Mouse (Mus musculus) myocyte (in vitro differentiated cells): Measurements from ENCODE around the gene Ankrd34b. TPM values are rescaled to one million over a fixed set of nuclear protein-coding genes. Genes with fewer than 3 reads are reported as not detected.

Experiments used
- H3K27me3 ChIP-seq: one replicate; pipeline ENCODE4 v1.6.1; 2011; ENCODE audit not compliant: control insufficient read depth, insufficient read depth, insufficient read length
- H3K36me3 ChIP-seq: one replicate; pipeline ENCODE4 v1.6.1; 2011; ENCODE audit not compliant: control insufficient read depth, insufficient read depth
- H3K4me2 ChIP-seq: one replicate; pipeline ENCODE4 v1.6.1; 2011; ENCODE audit warnings: low read depth, control low read depth
- H3K4me3 ChIP-seq: one replicate; pipeline ENCODE4 v1.5.1; 2011; ENCODE audit warnings: mild to moderate bottlenecking, control low read depth, moderate library complexity
- H3K79me2 ChIP-seq: one replicate; pipeline ENCODE4 v1.6.1; 2011; ENCODE audit not compliant: control insufficient read depth, insufficient read depth
- H3ac ChIP-seq: one replicate; pipeline ENCODE4 v1.6.1; 2011; ENCODE audit not compliant: control insufficient read depth, insufficient read length
- CEBPB ChIP-seq: IDR thresholded peaks from 2 replicates; pipeline ENCODE4 v1.6.1; 2011; ENCODE audit warnings: mild to moderate bottlenecking, moderate library complexity; ENCODE audit not compliant: poor library complexity, insufficient read depth, severe bottlenecking
- E2F4 ChIP-seq: IDR thresholded peaks from one replicate; pipeline ENCODE4 v1.6.1; 2011; ENCODE audit warnings: mild to moderate bottlenecking, control low read depth, moderate library complexity; ENCODE audit not compliant: insufficient read depth
- MAX ChIP-seq: IDR thresholded peaks from one replicate; pipeline ENCODE4 v1.6.1; 2011; ENCODE audit warnings: low read depth, mild to moderate bottlenecking, control low read depth
- MYOD1 ChIP-seq, 3 experiments: IDR thresholded peaks; one replicate each; pipeline ENCODE4 v1.6.1; 2011; ENCODE audit warnings: control low read depth in 2 of 3, low read depth in 2 of 3, mild to moderate bottlenecking in 2 of 3, moderate library complexity in 1 of 3; ENCODE audit not compliant: insufficient read length in 2 of 3, control insufficient read depth in 1 of 3
- MYOG ChIP-seq, 3 experiments: IDR thresholded peaks; one replicate each; pipeline ENCODE4 v1.6.1; 2011; ENCODE audit warnings: control low read depth in 2 of 3, low read depth in 2 of 3, mild to moderate bottlenecking in 2 of 3; ENCODE audit not compliant: insufficient read length in 2 of 3, control insufficient read depth in 1 of 3, insufficient read depth in 1 of 3
- POLR2A ChIP-seq: IDR thresholded peaks from one replicate; pipeline ENCODE4 v1.6.1; 2011; ENCODE audit warnings: low read depth, mild to moderate bottlenecking, control low read depth, moderate library complexity; ENCODE audit not compliant: insufficient read length
- POLR2AphosphoS2 ChIP-seq: IDR thresholded peaks from one replicate; pipeline ENCODE4 v1.6.1; 2011; ENCODE audit warnings: low read depth, control low read depth; ENCODE audit not compliant: insufficient read length
- REST ChIP-seq: IDR thresholded peaks from one replicate; pipeline ENCODE4 v1.6.1; 2011; ENCODE audit warnings: mild to moderate bottlenecking, control low read depth, moderate library complexity; ENCODE audit not compliant: insufficient read depth, insufficient read length
- SRF ChIP-seq: IDR thresholded peaks from one replicate; pipeline ENCODE4 v1.6.1; 2011; ENCODE audit warnings: low read depth; ENCODE audit not compliant: control insufficient read depth, insufficient read length
- TCF12 ChIP-seq: IDR thresholded peaks from one replicate; pipeline ENCODE4 v1.6.1; 2011; ENCODE audit warnings: mild to moderate bottlenecking, control low read depth; ENCODE audit not compliant: poor library complexity, insufficient read depth, severe bottlenecking
- TCF3 ChIP-seq: IDR thresholded peaks from one replicate; pipeline ENCODE4 v1.6.1; 2011; ENCODE audit warnings: low read depth, control low read depth; ENCODE audit not compliant: insufficient read length
- USF1 ChIP-seq: IDR thresholded peaks from one replicate; pipeline ENCODE4 v1.6.1; 2011; ENCODE audit warnings: low read depth, mild to moderate bottlenecking, control low read depth, moderate library complexity
- polyA plus RNA-seq: library from polyadenylated mRNA; unstranded; fragments of >200 nt; fragmentation: generic; extraction: Trizol; gene quantifications from one replicate; pipeline ENCODE4 v1.2.1, GENCODE M21; 2012; ENCODE audit warnings: missing spikeins

Ankrd34b gene
- polyA plus RNA-seq, 1 experiment, result not detected

- Histone ChIP-seq H3K27me3 (peaks cover 20% of the 10 kb centered on the region), H3K4me3 (no peak overlapping the region), H3K4me2 (no peak overlapping the region), H3ac (no peak overlapping the region), H3K36me3 (no peaks in the 10 kb centered on the region), H3K79me2 (no peaks in the 10 kb centered on the region)
- no peak for TF ChIP-seq POLR2AphosphoS2
- TF ChIP-seq SRF, result no peak
- TF ChIP-seq CEBPB, result no peak
- no peak for TF ChIP-seq USF1
- no peak for TF ChIP-seq REST
- TF ChIP-seq MYOD1 (IDR thresholded peaks at IDR 0.05; ENCODE audit: control insufficient read depth in 1 of 3, insufficient read length in 2 of 3, low read depth in 2 of 3), result no peak
- no peak for TF ChIP-seq E2F4
- no peak for TF ChIP-seq POLR2A
- TF ChIP-seq TCF12, result no peak
- no peak for TF ChIP-seq TCF3
- no peak for TF ChIP-seq MAX
- TF ChIP-seq MYOG (IDR thresholded peaks at IDR 0.05; ENCODE audit: control insufficient read depth in 1 of 3, insufficient read depth in 1 of 3, insufficient read length in 2 of 3, low read depth in 2 of 3), result no peak
These were observed 23.6 kb upstream of the Ankrd34b start for GRCm38 (mm10) chr13:92402063-92402462.

DNA sequence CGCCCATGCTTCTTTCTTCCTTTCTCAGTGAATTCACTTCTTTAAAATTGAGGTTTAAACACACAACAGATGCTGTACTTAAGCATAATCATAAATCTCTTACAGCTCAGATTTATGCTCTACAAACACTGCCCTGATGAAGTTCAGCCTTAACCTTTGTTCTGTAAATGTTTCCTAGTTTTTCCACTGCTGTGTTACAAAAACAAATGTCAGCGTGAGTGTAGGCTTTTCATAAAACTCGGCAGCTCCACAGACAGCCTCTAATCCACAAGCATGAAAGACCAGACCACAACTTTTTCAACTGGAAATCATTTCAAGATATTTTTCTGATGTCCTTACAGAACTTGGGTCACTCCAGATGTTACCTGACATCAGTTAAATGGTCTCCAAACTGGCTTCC lies 22.2 kb upstream of the Ankrd34b start:
- no peak overlapping the region for H3ac ChIP-seq
- TF ChIP-seq USF1 (no peak), TCF12 (no peak), MYOD1 (IDR thresholded peaks at IDR 0.05; ENCODE audit: control insufficient read depth in 1 of 3, insufficient read length in 2 of 3, low read depth in 2 of 3) (no peak)
- H3K27me3 ChIP-seq, result peaks cover 18% of the 10 kb centered on the region
- no peak overlapping the region for H3K4me2 ChIP-seq
- H3K36me3 ChIP-seq, result no peaks in the 10 kb centered on the region
- H3K79me2 ChIP-seq, result no peaks in the 10 kb centered on the region
- H3K4me3 ChIP-seq, result no peak overlapping the region

DNA sequence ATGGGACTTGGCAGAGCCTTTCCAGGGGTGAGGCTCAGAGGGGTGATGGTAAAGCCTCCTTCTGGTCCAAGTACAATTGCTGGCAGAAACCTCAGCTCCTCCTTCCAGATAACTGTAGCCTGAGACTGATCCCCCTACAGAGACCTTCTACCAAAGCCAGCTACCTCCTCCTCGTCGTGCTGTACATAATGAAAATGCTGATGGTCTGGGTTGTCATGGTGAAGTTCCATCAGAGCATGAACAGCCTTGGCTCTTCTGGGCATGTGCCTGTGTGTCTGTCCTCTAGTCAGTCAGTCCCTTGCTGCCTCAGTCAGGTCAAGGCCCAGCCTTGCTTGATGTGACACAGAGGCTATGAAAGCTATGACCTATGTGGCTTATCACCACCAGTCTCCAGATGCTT lies 15.2 kb upstream of the Ankrd34b start:
- TF ChIP-seq TCF3 (no peak), POLR2AphosphoS2 (no peak), TCF12 (no peak), POLR2A (no peak), MAX (no peak)
- Histone ChIP-seq H3K4me3 (no peak overlapping the region), H3K36me3 (no peaks in the 10 kb centered on the region), H3K4me2 (no peak overlapping the region), H3ac (no peak overlapping the region), H3K79me2 (no peaks in the 10 kb centered on the region), H3K27me3 (no peaks in the 10 kb centered on the region)

DNA sequence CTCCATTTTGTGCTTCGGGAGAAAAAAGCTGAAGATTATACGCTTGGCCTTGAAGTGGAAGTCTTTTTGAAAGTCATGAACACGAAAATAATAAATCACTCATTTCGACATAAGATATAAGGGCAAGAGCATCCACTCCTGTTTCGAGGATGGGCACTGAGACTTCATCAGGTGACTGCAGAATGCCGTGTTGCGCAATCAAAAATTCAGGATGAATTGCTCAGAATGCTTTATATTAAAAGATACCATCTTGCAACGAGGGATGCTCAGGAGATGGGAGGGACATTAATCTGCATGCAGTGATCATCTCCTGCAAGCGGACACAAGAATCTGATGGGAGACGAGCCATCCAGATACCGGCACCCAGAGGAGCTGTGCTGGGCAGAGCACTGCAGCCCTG lies 6.1 kb upstream of the Ankrd34b start:
- peaks cover 9% of the 10 kb centered on the region for H3K27me3 ChIP-seq
- TF ChIP-seq CEBPB, result 0 out of 2 replicates have a peak, but pooled peaks have one; percentile 61
- TF ChIP-seq USF1, result no peak
- no peak overlapping the region for H3K4me3 ChIP-seq
- no peak overlapping the region for H3ac ChIP-seq
- H3K4me2 ChIP-seq, result no peak overlapping the region
- H3K36me3 ChIP-seq, result no peaks in the 10 kb centered on the region
- H3K79me2 ChIP-seq, result no peaks in the 10 kb centered on the region

GRCm38 (mm10) chr13:92423711-92424110 lies 2.0 kb upstream of the Ankrd34b start:
- no peak overlapping the region for H3K4me2 ChIP-seq
- H3ac ChIP-seq, result no peak overlapping the region
- H3K4me3 ChIP-seq, result no peak overlapping the region
- TF ChIP-seq TCF3, result no peak
- no peak for TF ChIP-seq MYOG (IDR thresholded peaks at IDR 0.05; ENCODE audit: control insufficient read depth in 1 of 3, insufficient read depth in 1 of 3, insufficient read length in 2 of 3, low read depth in 2 of 3)
- TF ChIP-seq POLR2A, result no peak
- no peak for TF ChIP-seq MYOD1 (IDR thresholded peaks at IDR 0.05; ENCODE audit: control insufficient read depth in 1 of 3, insufficient read length in 2 of 3, low read depth in 2 of 3)
- no peak for TF ChIP-seq SRF
- no peaks in the 10 kb centered on the region for H3K36me3 ChIP-seq
- H3K27me3 ChIP-seq, result peaks cover 30% of the 10 kb centered on the region
- H3K79me2 ChIP-seq, result no peaks in the 10 kb centered on the region

GRCm38 (mm10) chr13:92426294-92427051 lies 777 bp downstream of the Ankrd34b start:
- TF ChIP-seq SRF (no peak), MAX (no peak), TCF3 (no peak), TCF12 (no peak), MYOG (IDR thresholded peaks at IDR 0.05; ENCODE audit: control insufficient read depth in 1 of 3, insufficient read depth in 1 of 3, insufficient read length in 2 of 3, low read depth in 2 of 3) (no peak), REST (no peak), MYOD1 (IDR thresholded peaks at IDR 0.05; ENCODE audit: control insufficient read depth in 1 of 3, insufficient read length in 2 of 3, low read depth in 2 of 3) (no peak), POLR2A (no peak), USF1 (no peak), E2F4 (no peak)
- H3K4me3 ChIP-seq, result no peak overlapping the region
- no peaks in the 10 kb centered on the region for H3K79me2 ChIP-seq
- no peak overlapping the region for H3ac ChIP-seq
- H3K36me3 ChIP-seq, result no peaks in the 10 kb centered on the region
- H3K4me2 ChIP-seq, result no peak overlapping the region
- H3K27me3 ChIP-seq, result peaks cover 24% of the 10 kb centered on the region
